Mouse (Mus musculus) heart, postnatal 0 days (tissue): Measurements from ENCODE around the gene Gm6096.

Experiments used
- CTCF ChIP-seq: IDR thresholded peaks from 2 replicates; pipeline ENCODE4 v1.5.1; 2016; ENCODE audit warnings: antibody characterized with exemption, control low read depth, low read depth
- EP300 ChIP-seq: IDR thresholded peaks from 2 replicates; pipeline ENCODE4 v1.6.1; 2016; ENCODE audit warnings: antibody characterized with exemption, low read depth

- TF ChIP-seq CTCF (no peak), EP300 (no peak)
These were observed 32.3 kb upstream of the Gm6096 start for GRCm38 (mm10) chr7:34218496-34218895.
